10 mouse cellular contexts compared by ENCODE assay signal in the genomic region with DNA sequence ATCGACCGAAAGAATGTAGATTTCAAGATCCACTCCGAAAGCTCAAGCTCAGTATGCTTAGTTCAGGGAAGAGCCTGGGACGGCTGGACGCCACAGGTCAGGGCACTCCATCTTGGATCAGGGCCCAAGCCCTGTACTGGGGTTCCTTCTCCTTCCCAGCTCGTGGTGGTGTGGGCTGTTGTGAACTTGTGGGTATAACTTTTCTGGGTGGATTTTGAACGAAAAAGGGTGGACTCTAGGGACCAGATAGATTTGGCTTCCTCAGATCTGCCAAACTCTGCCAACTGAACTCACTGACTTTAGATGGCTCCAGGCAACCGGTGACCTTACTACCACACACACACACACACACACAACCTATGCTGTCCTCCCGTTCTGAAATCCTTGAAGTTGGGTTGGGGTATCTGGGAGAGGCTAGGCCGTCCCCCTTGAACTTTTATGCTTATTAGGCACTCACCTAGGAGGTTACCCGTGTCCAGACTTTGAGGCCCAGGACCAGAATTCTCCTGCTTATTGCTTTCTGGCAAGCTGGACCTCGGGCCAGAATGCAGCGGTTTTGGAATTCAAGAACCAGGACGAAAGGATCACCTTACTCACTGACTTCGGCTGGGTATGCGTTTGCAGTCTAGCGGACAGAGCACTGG. TPM values are rescaled to one million over a fixed set of nuclear protein-coding genes. Genes with fewer than 3 reads are reported as not detected.
DNase-seq lines count a peak whose midpoint lies in the region; ATAC-seq and TF ChIP-seq lines count a peak whose summit lies in the region.
"Had no signal": no experiment of that assay in that cellular context is flagged by ENCODE, and none has a peak within 500 bp of the region (broad histone marks: within the 10 kb centered on the region; RNA-seq: fewer than 3 reads in every experiment).

No protein-coding gene starts in this region.

- H3K27me3 ChIP-seq in heart, embryonic 14.5 days (ENCODE audit: control insufficient read depth, insufficient read depth, low read length): peaks cover 100% of the 10 kb centered on the region
- peaks cover 100% of the 10 kb centered on the region for H3K27me3 ChIP-seq in midbrain, embryonic 10.5 days (ENCODE audit: low read depth, poor library complexity, severe bottlenecking)
- peaks cover 88% of the 10 kb centered on the region for H3K27me3 ChIP-seq in midbrain, postnatal 0 days (ENCODE audit: insufficient read depth, low read length)
- H3K27me3 ChIP-seq in hindbrain, embryonic 15.5 days: peaks cover 90% of the 10 kb centered on the region
- H3K27me3 ChIP-seq: CH12.LX had no signal

- no peak for DNase-seq in heart, postnatal 36 days
- DNase-seq in midbrain, embryonic 10.5 days (ENCODE audit: low spot score): peak; percentile 34
- no peak for DNase-seq in midbrain, postnatal 0 days (ENCODE audit: low spot score)
- peak; percentile 31 for DNase-seq in retina, postnatal 1 day
- no peak for DNase-seq in left cerebral cortex, postnatal 25 days (ENCODE audit: low spot score in 2 of 2)
- DNase-seq: thymus, adult 18-20 months had no signal

- no peaks in the 10 kb centered on the region for H3K9me3 ChIP-seq in heart, embryonic 14.5 days (ENCODE audit: control insufficient read depth, low read length)
- no peaks in the 10 kb centered on the region for H3K9me3 ChIP-seq in midbrain, embryonic 10.5 days (replicated peaks)
- H3K9me3 ChIP-seq in midbrain, postnatal 0 days (ENCODE audit: low read length): no peaks in the 10 kb centered on the region
- H3K9me3 ChIP-seq in hindbrain, embryonic 15.5 days: no peaks in the 10 kb centered on the region
- H3K9me3 ChIP-seq: liver, embryonic 12.5 days had no signal

- intact Hi-C loops in heart, postnatal 36 days (cut with DNase I): no loop called here
- intact Hi-C loops in left cerebral cortex, postnatal 25 days (cut with DNase I): loop anchor here (5.0 kb wide), 1 partner anchor 91 kb away; no protein-coding TSS in a partner anchor

- no peak overlapping the region for H3K4me3 ChIP-seq in heart, embryonic 14.5 days (ENCODE audit: control insufficient read depth in 1 of 2, insufficient read depth in 1 of 2, low read depth in 1 of 2, low read length in 2 of 2)
- H3K4me3 ChIP-seq in midbrain, embryonic 10.5 days: peak overlapping the region; percentile 64
- no peak overlapping the region for H3K4me3 ChIP-seq in midbrain, postnatal 0 days (ENCODE audit: low read depth, low read length)
- H3K4me3 ChIP-seq in hindbrain, embryonic 15.5 days: peak overlapping the region; percentile 32; the same call in 1 of the 2 replicates

- no peak overlapping the region for H3K27ac ChIP-seq in heart, embryonic 14.5 days (replicated peaks in 1 of 2; ENCODE audit: control insufficient read depth in 1 of 2, insufficient read depth in 1 of 2, low read depth in 2 of 2, low read length in 2 of 2)
- H3K27ac ChIP-seq in midbrain, embryonic 10.5 days (replicated peaks): peak overlapping the region; percentile 87; the same call in 1 of the 2 replicates
- no peak overlapping the region for H3K27ac ChIP-seq in midbrain, postnatal 0 days (ENCODE audit: low read depth, low read length)
- H3K27ac ChIP-seq in hindbrain, embryonic 15.5 days (replicated peaks): no peak overlapping the region
- H3K27ac ChIP-seq: liver, embryonic 12.5 days had no signal

- no peak for ATAC-seq in heart, embryonic 14.5 days (ENCODE audit: insufficient number of reproducible peaks, insufficient read depth, low FRiP score, low read depth)
- ATAC-seq in midbrain, postnatal 0 days (ENCODE audit: low FRiP score): no peak
- no peak for ATAC-seq in hindbrain, embryonic 15.5 days (ENCODE audit: low FRiP score, low read depth)

- H3K9ac ChIP-seq in heart, embryonic 14.5 days (ENCODE audit: low read length): no peak overlapping the region
- no peak overlapping the region for H3K9ac ChIP-seq in midbrain, postnatal 0 days (replicated peaks; ENCODE audit: low read length, poor library complexity, severe bottlenecking)
- no peak overlapping the region for H3K9ac ChIP-seq in hindbrain, embryonic 15.5 days
- H3K9ac ChIP-seq: liver, embryonic 12.5 days had no signal

- peaks cover 11 to 38% of the 10 kb centered on the region in 2 experiments; a peak in 3 of 4 replicates for H3K4me1 ChIP-seq in heart, embryonic 14.5 days (ENCODE audit: control insufficient read depth in 2 of 2, insufficient read depth in 2 of 2, low read length in 2 of 2)
- peaks cover 75% of the 10 kb centered on the region for H3K4me1 ChIP-seq in midbrain, embryonic 10.5 days
- no peaks in the 10 kb centered on the region; the same call in 1 of the 2 replicates for H3K4me1 ChIP-seq in midbrain, postnatal 0 days (ENCODE audit: insufficient read depth, low read length)
- peaks cover 27% of the 10 kb centered on the region for H3K4me1 ChIP-seq in hindbrain, embryonic 15.5 days (replicated peaks)

- H3K36me3 ChIP-seq in heart, embryonic 14.5 days (ENCODE audit: control insufficient read depth, insufficient read depth, low read length): peaks cover 17% of the 10 kb centered on the region
- H3K36me3 ChIP-seq in midbrain, embryonic 10.5 days: peaks cover 24% of the 10 kb centered on the region
- H3K36me3 ChIP-seq in midbrain, postnatal 0 days (ENCODE audit: insufficient read depth, low read length): peaks cover 3% of the 10 kb centered on the region; the same call in 1 of the 2 replicates
- no peaks in the 10 kb centered on the region; the same call in 1 of the 2 replicates for H3K36me3 ChIP-seq in hindbrain, embryonic 15.5 days

- TF ChIP-seq CTCF in midbrain, postnatal 0 days (IDR thresholded peaks at IDR 0.05): no peak

- H3K4me2 ChIP-seq in heart, embryonic 14.5 days (ENCODE audit: low read length): peak overlapping the region; percentile 70
- H3K4me2 ChIP-seq in midbrain, postnatal 0 days (ENCODE audit: low read depth, low read length, poor library complexity, severe bottlenecking): no peak overlapping the region
- peak overlapping the region; percentile 49; the same call in 1 of the 2 replicates for H3K4me2 ChIP-seq in hindbrain, embryonic 15.5 days

- 18% methylated on average over 17 of the region's 17 CpGs for WGBS in heart, embryonic 14.5 days
- WGBS in midbrain, embryonic 10.5 days: 7% methylated on average over 17 of the region's 17 CpGs
- WGBS in midbrain, postnatal 0 days: 13% methylated on average over 17 of the region's 17 CpGs
- 11% methylated on average over 17 of the region's 17 CpGs for WGBS in hindbrain, embryonic 15.5 days

RNA-seq across cellular contexts. Expression of gene Nkx6-2, which starts 0.6 kb away (rescaled TPM):
- 0.12 and 0.15 TPM in 2 replicates for polyA plus RNA-seq in heart, embryonic 14.5 days (2014; fragmentation: Nextera tagmentation; extraction: Ambion mirVana)
- total RNA-seq in heart, postnatal 36 days (2021): not detected
- 60.2 and 87.1 TPM in 2 replicates for polyA plus RNA-seq in midbrain, embryonic 10.5 days (2016; fragmentation: Nextera tagmentation; extraction: Ambion mirVana)
- 8.3 and 10.0 TPM in 2 replicates for total RNA-seq in midbrain, postnatal 0 days (2014; rRNA removed)
- 7.3 and 8.2 TPM in 2 replicates for polyA plus RNA-seq in midbrain, postnatal 0 days (2015; fragmentation: Nextera tagmentation; extraction: Ambion mirVana)
- 9.3 and 10.2 TPM in 2 replicates for polyA plus RNA-seq in hindbrain, embryonic 15.5 days (2015; fragmentation: Nextera tagmentation; extraction: Ambion mirVana)
- 1 to 10 TPM; 6.8 to 7.8 TPM for total RNA-seq in left cerebral cortex, postnatal 25 days (2021)
- total RNA-seq: CH12.LX had no signal

Comparison
In these comparisons a context has a peak if more than half of its experiments do, and no peak if none do; other contexts are left out.
1. H3K4me3 ChIP-seq: peak in midbrain, embryonic 10.5 days (single experiment) and hindbrain, embryonic 15.5 days (single experiment); none in heart, embryonic 14.5 days (0 of 2) and midbrain, postnatal 0 days (single experiment).
2. DNase-seq: peak in midbrain, embryonic 10.5 days (single experiment) and retina, postnatal 1 day (single experiment); none in heart, postnatal 36 days (0 of 2), midbrain, postnatal 0 days (single experiment) and left cerebral cortex, postnatal 25 days (0 of 2).